Mouse (Mus musculus) cerebellum, adult 2 months (tissue): ENCODE measurements around the gene Gm45808. TPM values are rescaled to one million over a fixed set of nuclear protein-coding genes. Genes with fewer than 3 reads are reported as not detected.
A peak's percentile ranks its signal among the peaks of the same experiment; 100 is the strongest.

Source experiments
- DNase-seq, 2 experiments: peaks; one replicate each; pipeline ENCODE4 v3.0.0; 2021
- H3K27ac ChIP-seq: fragments of 200-500 bp; 2 replicates; pipeline ENCODE4 v1.5.1; 2012; ENCODE audit warnings: low read length, control low read depth, inconsistent platforms; ENCODE audit not compliant: insufficient read depth
- H3K27me3 ChIP-seq: fragments of 200-500 bp; 2 replicates; pipeline ENCODE4 v1.6.1; 2012; ENCODE audit warnings: inconsistent platforms, mild to moderate bottlenecking, low read length, moderate library complexity; ENCODE audit not compliant: control insufficient read depth, insufficient read depth
- H3K4me1 ChIP-seq: fragments of 200-500 bp; 2 replicates; pipeline ENCODE4 v1.6.1; 2011; ENCODE audit warnings: low read length; ENCODE audit not compliant: control insufficient read depth, insufficient read depth
- H3K4me3 ChIP-seq: fragments of 200-500 bp; replicated peaks from 2 replicates; pipeline ENCODE3; 2011; ENCODE audit warnings: mild to moderate bottlenecking, low read depth, low read length, control low read depth; ENCODE audit not compliant: insufficient read depth
- CTCF ChIP-seq: fragments of 200-500 bp; IDR thresholded peaks from 2 replicates; pipeline ENCODE4 v1.5.1; 2011; ENCODE audit warnings: low read depth, mild to moderate bottlenecking, control low read depth, low read length, moderate library complexity, borderline replicate concordance; ENCODE audit not compliant: insufficient read depth
- POLR2A ChIP-seq: fragments of 200-500 bp; IDR thresholded peaks from 2 replicates; pipeline ENCODE4 v1.6.1; 2011; ENCODE audit warnings: low read length, control low read depth, borderline replicate concordance; ENCODE audit not compliant: insufficient read depth
- WGBS: fragments of 180-500 bp; shearing (Covaris S2); methylation state at CpG from one replicate; pipeline ENCODE4 v1.1.7; 2018; 5-methylcytosine and 5-hydroxymethylcytosine counted together
- polyA plus RNA-seq: library from polyadenylated mRNA; depleted of rRNA; stranded (reverse); fragments of >200 nt; gene quantifications from 2 replicates; pipeline ENCODE4 v1.2.3, GENCODE M21; 2012

The Gm45808 gene
- polyA plus RNA-seq, 1 experiment = not detected

DNA sequence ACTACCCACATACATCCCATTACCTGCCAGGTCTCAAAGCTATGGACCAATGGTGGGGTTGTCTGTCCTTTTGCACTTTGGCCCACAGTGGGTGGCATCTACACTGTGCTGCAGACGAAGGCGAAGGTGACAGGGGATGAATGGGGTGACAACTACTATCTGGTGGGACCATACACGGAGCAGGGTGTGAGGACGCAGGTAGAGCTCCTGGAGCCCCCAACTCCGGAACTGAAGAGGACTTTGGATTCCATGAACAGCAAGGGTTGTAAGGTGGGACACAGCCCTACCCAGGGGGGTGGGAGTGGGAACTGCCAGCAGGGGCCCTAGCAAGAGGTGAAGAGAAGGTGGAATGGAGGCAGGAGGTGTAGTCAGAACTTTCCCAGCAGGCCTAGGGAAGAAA, 50.2 kb downstream of the Gm45808 start:
- Histone ChIP-seq H3K27me3 (no peaks in the 10 kb centered on the region), H3K27ac (no peak overlapping the region), H3K4me3 (no peak overlapping the region), H3K4me1 (peaks cover 28% of the 10 kb centered on the region)
- WGBS = 93% methylated on average over 5 of the region's 5 CpGs
- no peak for DNase-seq
- TF ChIP-seq POLR2A = no peak

DNA sequence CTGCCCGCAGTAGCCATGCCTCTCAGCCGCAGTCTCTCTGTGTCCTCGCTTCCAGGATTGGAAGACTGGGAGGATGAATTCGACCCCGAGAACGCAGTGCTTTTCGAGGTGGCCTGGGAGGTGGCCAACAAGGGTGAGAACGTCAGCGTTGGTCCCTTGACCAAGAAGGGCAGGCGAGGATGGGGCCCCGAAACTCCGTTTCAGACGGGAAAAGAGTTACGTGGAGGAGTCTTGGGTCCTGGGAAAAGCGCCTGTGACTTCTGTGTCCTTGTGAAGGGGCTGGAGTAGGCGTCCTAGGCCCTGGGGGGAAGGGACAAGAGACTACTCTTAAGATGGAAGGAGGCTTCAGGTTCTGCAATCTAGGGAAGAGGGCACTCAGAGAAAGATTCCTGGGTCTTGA, 51.6 kb downstream of the Gm45808 start:
- peaks cover 28% of the 10 kb centered on the region for H3K4me1 ChIP-seq
- WGBS = 1% methylated on average over 16 of the region's 16 CpGs
- DNase-seq = no peak
- no peaks in the 10 kb centered on the region for H3K27me3 ChIP-seq
- TF ChIP-seq CTCF = no peak
- peak overlapping the region; percentile 42 for H3K27ac ChIP-seq
- H3K4me3 ChIP-seq = peak overlapping the region; percentile 84

DNA sequence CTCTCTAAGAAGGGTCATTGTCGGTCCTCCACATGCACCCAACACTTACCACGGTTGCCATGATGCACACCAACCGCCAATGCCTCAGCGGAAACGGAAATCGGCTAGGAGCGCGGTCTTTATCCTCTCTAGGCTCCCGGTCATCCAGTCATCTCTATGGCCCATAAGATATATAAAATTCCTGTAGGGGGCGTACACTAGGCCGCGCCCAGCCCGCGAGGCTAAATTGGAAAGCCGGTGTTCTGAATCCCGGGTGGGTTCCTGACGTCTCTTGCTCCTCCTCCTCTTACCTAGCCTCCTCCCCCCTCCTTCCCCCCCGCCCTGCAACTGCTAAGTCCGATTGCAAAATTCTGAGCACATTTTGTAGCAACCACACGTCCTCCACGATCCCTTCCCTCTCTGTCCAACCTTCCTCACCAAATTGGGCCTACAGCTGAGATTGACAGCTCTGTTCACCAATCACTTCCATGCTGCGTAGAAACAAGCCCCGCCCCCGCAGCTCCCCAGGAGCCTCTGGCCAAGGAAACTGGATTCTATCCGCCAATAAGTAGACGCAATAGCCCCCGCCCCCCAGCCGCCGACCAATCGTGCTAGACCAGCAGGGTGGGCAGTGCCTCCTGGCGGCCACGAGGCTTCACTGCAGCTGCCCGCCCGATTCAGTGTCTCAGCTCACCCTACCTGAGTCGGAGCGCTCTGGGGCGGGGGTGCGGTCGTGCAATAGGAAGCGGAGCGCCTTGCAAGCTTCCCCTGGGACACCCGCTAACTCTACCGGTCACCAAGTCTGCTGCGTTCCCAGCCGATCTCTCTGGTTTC, 52.2 kb downstream of the Gm45808 start, which contains the start of gene Gys1:
Gene Gys1 (plus strand): TSS at position 642 of the 813 bp plus-strand sequence.
- Histone ChIP-seq H3K4me1 (peaks cover 28% of the 10 kb centered on the region), H3K27ac (peak within 1 kb of the TSS; percentile 42), H3K4me3 (peak within 1 kb of the TSS; percentile 84), H3K27me3 (no peaks in the 10 kb centered on the region)
- WGBS = under 1% methylated on average over 45 of the region's 45 CpGs
- DNase-seq = peak; percentile 100
- peak; percentile 70; the same call in 1 of the 2 replicates for TF ChIP-seq POLR2A
- peak; percentile 88 for TF ChIP-seq CTCF

DNA sequence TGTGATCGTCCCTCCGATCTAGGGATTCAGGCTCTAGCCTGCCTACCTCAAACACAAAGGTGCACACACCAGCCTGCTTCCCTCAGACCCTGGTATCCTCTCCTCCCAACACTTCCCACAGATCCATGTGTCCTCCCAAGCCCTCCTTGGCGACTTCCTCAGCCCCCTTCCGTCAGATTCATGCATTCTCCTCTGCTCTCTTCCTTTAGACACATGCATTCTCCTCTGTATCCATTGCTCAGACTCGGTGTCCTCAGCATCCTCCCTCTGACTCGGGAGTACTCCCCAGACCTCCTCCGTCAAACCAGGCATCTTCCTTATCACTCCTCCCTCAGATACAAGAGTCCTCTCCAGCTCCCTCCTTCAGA, 52.8 kb downstream of the Gm45808 start:
- H3K27ac ChIP-seq = no peak overlapping the region; the same call in 1 of the 2 replicates
- H3K27me3 ChIP-seq = no peaks in the 10 kb centered on the region
- TF ChIP-seq CTCF (no peak), POLR2A (no peak)
- peaks cover 28% of the 10 kb centered on the region for H3K4me1 ChIP-seq
- H3K4me3 ChIP-seq = peak overlapping the region; percentile 81
- no peak for DNase-seq
- WGBS = 1% methylated on average over 7 of the region's 7 CpGs

DNA sequence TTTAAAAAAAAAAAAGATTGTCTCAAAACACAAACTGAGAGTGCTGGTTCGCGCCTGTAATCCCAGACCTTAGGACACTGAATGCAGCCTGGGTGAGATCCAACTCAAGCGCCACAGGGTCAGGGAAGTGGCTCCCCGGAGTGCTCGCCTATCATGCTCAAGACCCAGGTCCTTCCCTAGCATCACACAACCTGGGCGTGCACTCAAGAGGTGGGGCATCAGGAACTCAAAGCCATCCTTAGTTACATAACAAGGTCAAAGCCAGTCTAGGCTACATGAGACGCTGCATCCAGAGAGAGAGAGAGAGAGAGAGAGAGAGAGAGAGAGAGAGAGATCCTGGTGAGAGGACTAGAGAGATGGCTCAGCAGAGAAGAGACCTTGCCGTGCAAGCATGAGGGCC, 60.1 kb downstream of the Gm45808 start:
- Histone ChIP-seq H3K4me3 (no peak overlapping the region), H3K27me3 (no peaks in the 10 kb centered on the region), H3K4me1 (no peaks in the 10 kb centered on the region), H3K27ac (no peak overlapping the region)
- TF ChIP-seq POLR2A (no peak), CTCF (no peak)
- WGBS = 84% methylated on average over 8 of the region's 8 CpGs
- no peak for DNase-seq

DNA sequence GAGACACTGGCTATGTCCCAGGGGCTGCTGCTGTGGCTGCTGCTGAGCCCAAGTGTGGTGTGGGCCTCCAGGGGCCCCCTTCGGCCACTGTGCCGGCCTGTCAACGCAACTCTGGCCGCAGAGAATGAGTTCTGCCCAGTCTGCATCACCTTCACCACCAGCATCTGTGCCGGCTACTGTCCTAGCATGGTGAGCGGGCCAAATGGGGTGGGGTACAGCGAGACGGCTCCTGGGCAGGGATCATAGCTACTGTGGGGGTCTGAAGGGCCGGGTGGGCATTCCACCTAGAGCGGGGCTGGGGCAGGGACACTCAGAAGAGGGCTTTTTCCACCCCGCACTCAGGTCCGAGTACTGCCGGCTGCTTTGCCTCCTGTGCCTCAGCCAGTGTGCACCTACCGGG, 65.4 kb downstream of the Gm45808 start:
- 83% methylated on average over 14 of the region's 14 CpGs for WGBS
- H3K4me1 ChIP-seq = no peaks in the 10 kb centered on the region
- no peak overlapping the region for H3K27ac ChIP-seq
- no peaks in the 10 kb centered on the region; the same call in 1 of the 2 replicates for H3K27me3 ChIP-seq
- no peak for TF ChIP-seq CTCF
- no peak for TF ChIP-seq POLR2A
- no peak overlapping the region for H3K4me3 ChIP-seq
- DNase-seq = no peak

DNA sequence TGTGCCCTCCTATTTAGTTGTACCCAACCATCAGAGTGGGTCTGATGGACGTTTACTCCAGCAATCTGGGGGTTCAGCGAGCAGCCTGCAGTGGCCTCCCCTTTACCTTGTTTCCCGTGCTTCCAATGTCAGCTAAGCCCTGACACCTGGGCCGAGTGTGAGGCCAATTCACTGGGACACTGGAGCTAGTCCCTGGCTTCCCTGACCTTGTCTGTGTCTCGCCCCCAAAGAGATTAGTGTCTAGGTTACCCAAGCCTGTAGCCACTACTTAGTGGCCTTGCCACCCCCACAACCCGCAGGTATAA, 66.0 kb downstream of the Gm45808 start, which contains the start of gene Lhb:
Gene Lhb (plus strand): TSS at position 206 of the 305 bp plus-strand sequence.
- Histone ChIP-seq H3K4me3 (no peak within 1 kb of the TSS), H3K27me3 (no peaks in the 10 kb centered on the region; the same call in 1 of the 2 replicates), H3K4me1 (no peaks in the 10 kb centered on the region), H3K27ac (no peak within 1 kb of the TSS)
- TF ChIP-seq CTCF = no peak
- no peak for TF ChIP-seq POLR2A
- DNase-seq = no peak
- WGBS = 73% methylated on average over 6 of the region's 6 CpGs

DNA sequence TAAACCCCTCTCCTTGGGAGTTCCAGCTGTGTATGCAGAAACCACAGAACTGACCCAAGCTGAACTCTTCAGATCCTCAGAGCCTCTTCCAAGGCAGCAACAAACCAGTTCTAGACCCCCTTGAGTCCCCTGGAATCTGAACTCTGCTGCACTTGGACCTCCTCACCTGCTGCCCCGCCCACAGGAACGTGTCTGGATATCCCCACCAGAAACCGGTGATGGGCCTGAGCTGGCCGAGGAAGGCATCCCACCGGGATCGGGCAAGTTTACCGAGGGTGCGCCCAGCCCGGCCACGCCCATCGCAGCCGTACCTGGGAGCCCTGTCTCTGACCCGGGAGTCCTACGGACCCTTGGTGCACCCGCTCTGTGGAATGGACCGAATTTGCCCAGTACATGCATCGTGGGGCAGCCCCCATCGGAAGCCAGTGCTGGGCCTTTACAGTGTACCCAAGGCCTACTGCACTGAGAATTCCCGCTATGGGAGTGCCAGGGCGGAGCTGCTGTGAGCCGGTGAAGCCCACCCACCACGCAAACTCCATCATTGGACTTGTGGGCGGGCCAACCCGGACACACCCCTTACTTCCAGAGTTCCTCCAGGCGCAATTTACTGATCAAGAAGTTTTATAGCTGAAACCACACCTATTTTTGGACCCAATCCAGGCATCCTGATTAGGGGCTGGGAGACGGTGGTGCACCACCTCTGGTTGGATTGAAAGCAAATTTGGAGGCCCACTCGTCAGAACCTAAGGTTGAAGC, 66.6 kb downstream of the Gm45808 start:
- WGBS = 18% methylated on average over 27 of the region's 27 CpGs
- H3K27me3 ChIP-seq = no peaks in the 10 kb centered on the region; the same call in 1 of the 2 replicates
- TF ChIP-seq CTCF (no peak), POLR2A (no peak)

More for the DNA sequence above, 66.6 kb downstream of the Gm45808 start:
- no peak overlapping the region for H3K27ac ChIP-seq
- no peaks in the 10 kb centered on the region for H3K4me1 ChIP-seq
- DNase-seq = no peak
- H3K4me3 ChIP-seq = no peak overlapping the region
